Mouse (Mus musculus) G1E-ER4 (cell line): Measurements from ENCODE around the gene Alox8. TPM values are rescaled to one million over a fixed set of nuclear protein-coding genes. Genes with fewer than 3 reads are reported as not detected.

Experiments
- GATA1 ChIP-seq: IDR thresholded peaks from one replicate; pipeline ENCODE4 v1.8.0; 2012; ENCODE audit warnings: low read length, inconsistent platforms
- polyA plus RNA-seq: library from polyadenylated mRNA; stranded (reverse); fragments of >175 nt; gene quantifications from 2 replicates; pipeline ENCODE4 v1.2.3, GENCODE M21; 2012

Alox8 gene
- polyA plus RNA-seq, 1 experiment = not detected

DNA sequence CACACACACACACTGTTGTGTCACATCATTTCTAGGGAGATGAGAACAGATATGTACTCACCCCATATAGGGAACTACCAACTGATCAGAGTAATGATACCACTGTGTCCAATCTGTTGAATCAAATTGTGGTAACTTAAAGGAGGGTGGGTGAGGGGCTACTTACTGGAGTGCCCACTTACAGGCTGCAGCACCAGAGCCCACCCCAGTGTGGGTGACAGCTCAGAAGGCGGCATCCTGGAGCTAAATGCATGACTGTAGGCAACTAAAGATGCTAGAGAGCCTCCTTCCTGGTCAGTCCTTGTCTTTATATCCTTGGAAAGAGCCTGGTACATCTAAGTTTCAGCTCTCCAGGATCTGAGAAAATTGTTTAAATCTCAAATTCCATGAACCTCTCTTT lies 1.6 kb upstream of the Alox8 start:
- no peak for TF ChIP-seq GATA1

DNA sequence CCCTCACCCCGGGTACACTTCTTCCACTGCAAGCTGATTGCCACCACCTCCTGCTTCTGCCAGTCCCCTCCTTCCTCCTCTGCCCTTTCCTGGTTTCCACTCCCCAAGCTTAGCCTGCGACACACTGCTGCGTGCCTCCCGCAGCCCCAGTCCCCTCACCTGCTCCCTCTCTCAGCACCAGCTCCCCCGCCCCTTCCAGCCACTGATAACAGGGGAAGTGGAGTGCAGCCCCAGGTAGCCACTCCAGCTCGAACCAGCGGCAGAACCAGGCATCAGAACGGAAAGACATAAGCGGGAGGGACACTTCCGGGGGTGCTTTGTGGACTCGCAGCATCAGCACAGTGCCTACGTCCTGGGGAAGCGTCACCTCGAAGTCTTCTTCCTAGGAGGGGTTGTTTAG lies 449 bp downstream of the Alox8 start:
- no peak for TF ChIP-seq GATA1

DNA sequence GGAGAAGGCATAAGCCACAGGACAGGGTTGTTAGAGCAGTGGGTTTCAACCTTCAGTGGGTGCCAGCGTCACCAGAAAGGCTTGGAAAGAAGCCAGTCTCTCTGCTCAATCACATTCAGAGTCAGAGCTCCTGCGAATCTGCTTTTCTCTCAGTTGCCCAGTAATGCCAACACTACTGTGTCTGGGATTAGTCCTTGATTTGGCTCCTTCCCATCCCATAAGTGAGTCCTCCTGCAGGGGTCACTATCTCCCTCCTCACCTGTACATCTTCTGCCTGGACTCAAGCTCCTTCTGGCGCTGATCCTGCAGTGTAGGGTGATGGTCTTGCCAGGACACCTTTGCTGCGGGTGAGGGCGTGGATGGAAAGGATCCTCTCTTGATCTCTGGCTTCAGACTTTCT lies 877 bp downstream of the Alox8 start:
- no peak for TF ChIP-seq GATA1

DNA sequence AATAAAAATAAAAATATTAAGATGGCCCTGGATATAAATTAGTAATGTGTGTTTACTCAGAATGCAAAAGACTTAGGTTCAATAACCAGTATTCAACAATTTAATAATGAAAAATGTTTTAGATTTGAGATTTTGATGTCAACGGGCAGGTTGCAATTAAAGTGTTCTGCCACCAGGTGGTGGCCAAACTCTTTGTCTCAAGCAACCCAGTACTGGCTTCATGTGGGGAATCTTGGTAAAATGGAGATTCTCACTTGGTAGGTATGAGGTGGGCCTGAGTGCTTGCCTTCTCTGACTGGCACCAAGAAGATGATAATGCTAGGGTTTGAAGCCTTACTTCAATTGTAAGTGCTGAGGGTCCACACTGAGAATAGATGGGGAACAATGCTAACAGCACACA lies 4.8 kb downstream of the Alox8 start:
- TF ChIP-seq GATA1 = no peak

DNA sequence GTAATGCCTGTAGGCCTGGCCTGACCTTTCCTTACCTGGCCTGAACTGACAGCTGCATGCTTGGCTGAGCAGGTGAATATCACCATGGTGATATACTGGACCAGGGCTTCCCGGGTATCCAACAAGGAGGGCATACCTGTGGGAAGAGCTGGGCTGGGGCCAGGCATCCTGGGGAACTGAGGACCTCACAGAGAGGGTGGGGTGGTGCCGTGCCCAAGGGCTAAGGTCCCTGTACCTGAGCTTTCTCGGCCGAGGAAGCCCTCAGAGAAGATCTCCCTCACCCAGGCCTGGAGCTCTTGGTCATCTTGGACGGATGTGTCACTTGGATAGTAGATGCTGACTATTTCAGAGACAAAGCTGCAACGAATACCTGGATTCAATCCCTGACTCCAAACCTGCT lies 11.7 kb downstream of the Alox8 start:
- TF ChIP-seq GATA1 = no peak

DNA sequence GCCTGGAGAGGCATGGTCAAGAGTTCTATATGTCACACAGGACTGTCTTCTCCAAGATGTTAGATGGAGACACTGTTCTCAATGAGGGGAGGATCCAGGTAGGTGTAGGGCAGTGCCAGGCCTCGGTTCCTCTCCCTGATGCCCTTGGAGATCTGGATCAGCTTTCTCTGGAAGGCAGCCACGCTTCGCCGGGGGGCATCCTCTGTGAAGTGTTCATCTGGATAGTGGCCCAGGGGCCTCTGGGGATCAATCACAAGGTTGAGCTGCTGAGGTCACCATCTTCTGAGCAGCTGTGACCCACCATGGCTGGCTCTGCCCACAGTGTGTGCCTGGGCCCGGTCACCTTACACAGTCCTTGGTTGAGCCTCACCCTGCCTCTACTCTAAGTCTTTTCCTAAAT lies 12.6 kb downstream of the Alox8 start:
- no peak for TF ChIP-seq GATA1

DNA sequence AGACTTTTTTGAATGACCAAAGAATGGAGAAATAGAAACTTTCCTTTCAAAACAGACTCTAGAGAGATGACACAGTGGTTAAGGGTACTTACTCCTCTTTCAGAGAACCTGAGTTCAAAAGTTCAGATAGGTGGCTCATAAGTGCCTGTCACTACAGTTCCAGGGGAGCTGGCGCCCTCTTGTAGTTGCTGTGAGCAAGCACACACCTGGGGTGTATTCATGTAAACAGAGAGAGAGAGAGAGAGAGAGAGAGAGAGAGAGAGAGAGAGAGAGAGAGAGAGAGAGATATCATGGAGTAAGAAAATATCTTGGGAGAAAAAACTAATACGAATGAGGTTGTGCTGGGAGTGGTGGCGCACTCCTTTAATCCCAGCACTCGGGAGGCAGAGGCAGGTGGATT lies 17.5 kb downstream of the Alox8 start:
- TF ChIP-seq GATA1 = no peak

DNA sequence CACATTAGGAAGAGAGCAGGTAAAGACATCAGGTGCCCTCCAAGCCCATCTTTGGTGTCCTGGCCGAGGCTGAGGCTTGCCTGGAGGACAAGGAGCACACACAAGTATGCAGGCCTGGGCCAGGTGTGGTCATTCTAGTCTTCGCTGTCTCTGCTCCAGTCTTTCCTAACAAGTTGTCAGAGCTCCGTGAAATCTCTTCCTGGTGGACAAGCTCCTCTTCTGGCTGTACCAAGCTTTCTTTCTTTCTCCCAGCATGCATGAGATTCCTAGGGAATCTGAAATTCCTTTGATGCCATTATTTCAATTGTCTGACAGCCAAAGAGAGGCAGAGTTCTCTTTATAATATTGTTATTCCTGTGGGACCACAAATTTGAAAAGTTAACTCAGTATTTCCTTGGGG lies 18.1 kb downstream of the Alox8 start:
- no peak for TF ChIP-seq GATA1

DNA sequence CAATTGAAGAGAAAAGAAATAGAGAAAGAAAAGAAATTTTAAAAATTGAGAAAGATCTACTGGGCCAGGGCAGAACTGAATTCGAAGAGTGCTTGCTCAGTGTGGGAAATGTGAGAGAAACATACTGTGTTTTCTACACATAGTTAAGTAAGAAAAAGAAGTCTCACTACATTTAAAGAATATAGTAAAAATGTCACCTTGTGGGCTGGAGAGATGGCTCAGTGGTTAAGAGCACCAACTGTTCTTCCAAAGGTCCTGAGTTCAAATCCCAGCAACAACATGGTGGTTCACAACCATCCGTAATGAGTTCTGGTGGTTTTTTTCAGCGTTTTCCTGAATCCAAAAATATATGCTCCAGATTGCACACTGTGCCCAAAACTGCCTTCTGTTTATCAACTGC lies 19.1 kb downstream of the Alox8 start:
- no peak for TF ChIP-seq GATA1

DNA sequence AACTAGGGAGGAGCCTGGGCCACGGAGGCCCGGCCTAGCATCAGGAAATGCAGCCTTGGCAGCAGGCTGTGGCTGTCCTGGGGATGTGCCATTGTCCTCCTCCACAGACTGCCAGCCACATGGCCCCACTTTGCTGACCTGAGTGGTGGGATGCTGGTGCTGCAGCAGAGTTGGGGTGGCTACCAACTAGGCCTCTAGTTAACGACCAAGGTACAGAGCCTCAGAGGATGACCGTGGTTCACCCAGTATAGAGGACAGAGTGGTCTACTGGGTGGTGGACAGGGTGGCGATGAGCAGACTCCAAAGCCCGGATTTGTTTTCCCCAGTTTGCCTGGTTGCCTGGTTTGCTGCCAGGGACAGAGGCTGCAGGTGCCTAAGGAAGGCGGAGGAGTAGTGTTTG lies 22.9 kb downstream of the Alox8 start:
- TF ChIP-seq GATA1 = no peak

DNA sequence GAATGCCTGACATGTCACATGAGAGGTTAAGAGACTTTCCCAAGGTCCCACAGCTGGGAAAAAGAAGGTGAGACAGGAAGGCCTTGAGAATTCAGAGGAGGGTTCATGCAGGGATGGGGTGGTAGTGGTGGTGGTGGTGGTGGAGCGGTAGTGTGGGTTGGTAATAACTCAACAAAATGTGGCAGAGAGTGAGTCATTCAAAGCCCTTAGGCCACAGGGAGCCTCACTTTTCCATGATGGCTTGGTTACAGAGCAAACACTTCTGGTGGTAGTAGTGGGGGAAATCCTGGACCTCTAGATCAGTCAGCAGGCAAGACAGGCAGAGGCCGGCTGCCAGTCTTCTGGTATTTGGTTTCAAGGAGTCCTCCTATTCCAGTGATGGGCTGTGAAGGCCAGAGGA lies 25.0 kb downstream of the Alox8 start:
- no peak for TF ChIP-seq GATA1

DNA sequence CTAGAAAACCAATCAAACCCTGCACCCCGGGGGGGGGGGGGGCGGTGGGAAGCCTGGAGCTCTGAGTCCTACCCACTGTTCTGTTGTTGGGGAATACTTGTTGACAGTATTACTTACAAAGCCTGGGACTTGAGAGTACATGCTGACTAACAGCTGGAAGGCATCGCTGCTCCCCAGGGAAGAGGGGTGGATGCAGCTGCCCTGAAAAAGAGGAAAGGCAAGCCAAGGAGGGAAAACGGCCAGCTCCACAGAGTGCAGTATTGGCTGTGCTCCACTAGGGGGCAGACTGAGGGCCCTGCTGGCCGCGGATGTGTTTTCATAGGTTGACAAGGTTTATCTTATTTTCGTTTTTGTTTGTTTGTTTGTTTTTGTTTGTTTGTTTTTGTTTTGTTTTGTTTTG lies 26.0 kb downstream of the Alox8 start:
- TF ChIP-seq GATA1 = no peak

DNA sequence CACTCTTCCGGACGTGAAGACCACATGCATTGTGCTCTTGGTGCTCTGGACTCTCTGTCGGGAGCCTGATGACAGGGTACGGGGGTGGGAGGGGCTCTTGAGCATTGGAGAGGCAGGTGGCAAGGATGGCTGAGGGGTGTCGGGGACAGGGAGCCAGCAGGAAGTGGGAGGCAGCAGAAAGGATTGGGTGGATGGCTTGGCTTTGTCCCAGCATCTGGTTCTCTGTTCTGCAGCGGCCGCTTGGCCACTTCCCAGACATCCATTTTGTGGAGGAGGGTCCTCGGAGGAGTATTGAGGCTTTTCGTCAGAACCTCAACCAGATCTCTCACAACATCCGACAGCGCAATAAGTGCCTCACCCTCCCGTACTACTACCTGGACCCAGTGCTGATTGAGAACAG lies 28.3 kb downstream of the Alox8 start:
- TF ChIP-seq GATA1 = no peak

DNA sequence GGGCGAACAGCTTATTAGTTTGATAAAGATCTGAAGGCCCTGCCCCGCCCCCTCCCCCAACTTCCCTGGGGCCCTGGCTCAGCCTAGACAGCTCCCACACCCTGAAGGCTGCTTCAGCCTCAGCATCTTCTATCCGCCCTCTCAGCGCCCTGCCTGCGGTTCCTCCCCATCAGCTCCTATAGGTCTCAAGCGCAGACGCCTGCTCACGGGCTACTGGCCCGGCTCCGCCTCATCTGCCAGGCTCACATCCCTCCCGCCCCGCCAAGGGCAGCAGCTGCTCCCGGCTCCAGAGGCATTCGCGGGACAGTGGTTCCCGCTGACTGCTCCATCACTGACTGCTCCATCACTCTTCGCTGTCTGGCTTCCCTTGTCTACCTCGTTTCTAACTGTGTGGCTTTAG lies 40.8 kb downstream of the Alox8 start, which contains the start of gene Alox12b:
TSS of gene Alox12b (plus strand) at position 190 of the 400 bp plus-strand sequence.
- TF ChIP-seq GATA1 = no peak

DNA sequence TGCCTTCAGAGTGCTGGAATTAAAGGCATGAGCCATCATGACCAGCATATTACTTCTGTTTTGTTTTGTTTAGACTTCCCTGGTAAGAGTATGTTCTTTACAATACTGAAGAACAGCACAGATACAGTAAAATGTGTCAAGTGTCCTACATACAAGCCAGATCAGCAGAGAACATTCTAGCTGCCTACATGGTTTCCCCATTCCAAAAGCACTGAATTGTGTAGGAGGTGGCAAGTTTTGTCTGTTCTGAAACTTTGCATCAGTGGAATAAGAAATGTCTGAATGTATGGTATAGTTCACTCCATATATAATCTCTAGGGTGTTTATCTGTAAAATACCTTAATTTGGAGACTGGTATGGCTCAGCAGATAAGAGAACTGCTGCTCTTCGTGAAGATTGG lies 42.3 kb downstream of the Alox8 start:
- no peak for TF ChIP-seq GATA1

DNA sequence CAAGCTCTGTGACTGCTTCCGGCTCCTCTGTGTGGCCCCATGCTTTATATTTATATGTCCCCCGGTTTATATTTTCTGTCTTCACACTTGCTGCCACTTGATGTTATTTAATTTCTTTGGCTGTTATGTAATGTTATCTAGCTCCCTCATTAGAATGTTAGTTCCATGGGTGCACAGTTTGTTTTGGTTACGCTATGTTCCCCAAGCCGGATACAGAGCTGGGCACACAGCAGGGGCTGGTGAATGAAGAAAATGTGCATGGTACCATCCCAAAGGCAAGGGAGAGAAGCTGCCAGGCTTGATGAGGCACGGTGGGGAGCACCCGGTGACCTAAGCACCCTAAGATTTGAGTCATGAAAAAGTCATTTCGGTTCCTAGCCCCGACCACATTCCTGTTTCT lies 43.8 kb downstream of the Alox8 start:
- no peak for TF ChIP-seq GATA1

DNA sequence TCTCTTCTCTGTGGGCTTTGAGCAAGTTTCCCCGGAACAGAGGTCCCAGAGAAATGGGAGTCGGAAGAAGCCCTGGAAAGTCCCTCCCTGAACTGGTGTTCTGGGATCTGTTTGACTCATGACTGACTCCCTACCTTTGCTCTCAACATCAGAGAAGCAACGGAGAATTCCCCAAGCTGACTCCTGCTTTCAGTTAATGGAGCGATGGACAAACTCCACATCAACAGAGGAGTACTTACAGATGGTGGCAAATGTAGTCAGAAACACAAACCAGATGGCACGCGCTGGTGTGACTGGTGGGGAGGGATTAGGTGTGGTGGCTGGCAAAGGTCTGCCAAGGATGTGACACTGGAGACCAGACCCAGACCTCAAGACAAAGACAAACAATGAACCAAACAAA lies 46.6 kb downstream of the Alox8 start:
- TF ChIP-seq GATA1 = no peak

DNA sequence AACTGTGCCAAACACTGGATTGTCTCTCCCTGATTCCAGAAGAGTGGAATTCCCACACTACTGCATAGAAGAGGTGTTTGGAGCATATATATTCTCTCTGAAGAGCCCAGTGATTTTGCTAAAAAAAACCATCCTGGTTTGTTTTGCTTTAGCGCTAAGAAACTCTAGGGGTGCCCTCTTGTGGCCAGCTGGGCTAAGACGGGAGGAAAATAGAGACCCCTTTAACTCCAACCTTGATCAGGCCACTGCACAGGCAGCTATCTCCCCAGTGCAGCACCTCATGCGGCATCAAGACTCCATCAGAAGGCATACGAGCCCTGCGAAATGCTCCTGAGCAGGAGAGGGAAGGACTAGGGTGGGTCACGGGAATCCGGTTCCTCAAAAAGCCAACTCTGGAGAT lies 47.2 kb downstream of the Alox8 start:
- TF ChIP-seq GATA1 = no peak

DNA sequence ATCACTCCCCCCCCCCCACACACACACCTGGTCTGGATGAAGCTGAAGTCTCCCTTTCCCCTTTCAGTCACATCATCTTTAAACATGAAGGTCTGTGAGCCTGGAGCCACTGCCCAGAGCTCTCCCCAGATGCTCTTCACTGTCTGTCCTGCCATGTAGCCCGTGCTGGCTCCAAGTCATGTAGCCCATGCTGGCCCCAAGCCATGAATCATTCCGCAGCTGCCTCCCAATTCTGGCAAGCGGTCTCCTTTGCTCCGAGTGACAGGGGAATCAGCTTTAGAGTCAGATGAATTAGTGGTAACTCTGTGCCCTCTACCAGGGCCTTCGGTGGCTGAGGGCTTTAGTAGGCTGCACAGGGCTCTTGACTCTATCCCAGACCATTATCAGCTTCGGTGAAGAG lies 47.9 kb downstream of the Alox8 start:
- no peak for TF ChIP-seq GATA1

DNA sequence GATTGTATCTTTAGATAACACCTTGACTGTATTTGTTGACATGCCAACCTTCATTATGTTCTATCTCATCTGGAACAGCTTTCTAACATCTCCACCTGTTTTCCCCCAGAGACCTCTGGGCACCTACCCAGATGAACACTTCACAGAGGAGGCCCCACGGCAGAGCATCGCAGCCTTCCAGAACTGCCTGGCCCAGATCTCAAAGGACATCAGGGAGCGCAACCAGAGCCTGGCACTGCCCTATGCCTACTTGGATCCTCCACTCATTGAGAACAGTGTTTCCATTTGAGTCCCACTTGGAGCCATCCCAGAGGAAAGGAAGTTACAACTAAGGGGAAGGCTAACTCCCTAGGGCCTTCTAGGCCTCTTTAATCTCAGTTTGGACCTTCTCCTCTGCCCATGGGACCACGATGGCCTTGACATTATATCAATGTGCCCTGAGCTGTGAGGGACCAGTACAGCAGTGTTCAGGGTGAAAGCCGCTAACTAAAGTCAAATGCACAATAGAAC lies 49.1 kb downstream of the Alox8 start:
- TF ChIP-seq GATA1 = no peak
